Mouse (Mus musculus) hindbrain, embryonic 14.5 days (tissue): ENCODE results near the gene Pon2. TPM values are rescaled to one million over a fixed set of nuclear protein-coding genes. Genes with fewer than 3 reads are reported as not detected.
"Not testable (repeated sequence)": the region's sequence is repeated elsewhere in the genome, so short reads cannot be mapped to it uniquely, and the experiment has no call there.

ENCODE experiments used
- ATAC-seq: fragments of 200-750 bp; cut with Nextera tagmentation; 2 replicates; pipeline ENCODE4 v1.8.0; 2017; ENCODE audit warnings: moderate number of reproducible peaks, mild to moderate bottlenecking, moderate TSS enrichment, moderate library complexity; ENCODE audit not compliant: low FRiP score
- DNase-seq: peaks from one replicate; pipeline ENCODE4 v3.0.0-alpha.2; 2015; ENCODE audit warnings: low spot score
- H3K27ac ChIP-seq: fragments of 300-500 bp; sonication (generic); 2 replicates; pipeline ENCODE4 v1.5.1; 2014; ENCODE audit warnings: mild to moderate bottlenecking, moderate library complexity
- H3K27me3 ChIP-seq: fragments of 300-500 bp; sonication (generic); 2 replicates; pipeline ENCODE4 v1.6.1; 2014; ENCODE audit warnings: mild to moderate bottlenecking, low read length, mixed read lengths; ENCODE audit not compliant: control insufficient read depth, insufficient read depth
- H3K36me3 ChIP-seq: fragments of 300-500 bp; sonication (generic); replicated peaks from 2 replicates; pipeline ENCODE4 v1.6.1; 2014; ENCODE audit not compliant: control insufficient read depth, insufficient read depth
- H3K4me1 ChIP-seq: fragments of 300-500 bp; sonication (generic); replicated peaks from 2 replicates; pipeline ENCODE4 v1.6.1; 2014; ENCODE audit warnings: antibody characterized with exemption, low read length, mixed read lengths; ENCODE audit not compliant: control insufficient read depth, insufficient read depth
- H3K4me2 ChIP-seq: fragments of 300-500 bp; sonication (generic); replicated peaks from 2 replicates; pipeline ENCODE4 v1.6.1; 2014; ENCODE audit warnings: mild to moderate bottlenecking, moderate library complexity
- H3K4me3 ChIP-seq: fragments of 300-500 bp; sonication (generic); replicated peaks from 2 replicates; pipeline ENCODE4 v1.5.1; 2014; ENCODE audit warnings: mild to moderate bottlenecking, low read length
- H3K9ac ChIP-seq: fragments of 300-500 bp; sonication (generic); 2 replicates; pipeline ENCODE4 v1.6.1; 2014
- H3K9me3 ChIP-seq: fragments of 300-500 bp; sonication (generic); 2 replicates; pipeline ENCODE4 v1.6.1; 2016; ENCODE audit warnings: low read length; ENCODE audit not compliant: control insufficient read depth
- WGBS: fragments of 180-500 bp; shearing (Covaris S2); extraction: QIAGEN DNeasy Blood & Tissue Kit; methylation state at CpG from one replicate; pipeline ENCODE4 v1.1.7; 2014; 5-methylcytosine and 5-hydroxymethylcytosine counted together
- polyA plus RNA-seq: library from polyadenylated mRNA; unstranded; fragments of >200 nt; fragmentation: Nextera tagmentation; extraction: Ambion mirVana; gene quantifications from 2 replicates; pipeline ENCODE4 v1.2.1, GENCODE M21; 2014

The Pon2 gene
- 27.6 and 31.5 TPM in 2 replicates for polyA plus RNA-seq

- Histone ChIP-seq H3K36me3 (no peaks in the 10 kb centered on the region), H3K9ac (peak within 1 kb of the TSS; percentile 63), H3K9me3 (no peaks in the 10 kb centered on the region), H3K4me2 (peak within 1 kb of the TSS; percentile 98), H3K4me1 (no peaks in the 10 kb centered on the region; the same call in 1 of the 2 replicates), H3K27ac (peak within 1 kb of the TSS; percentile 77), H3K4me3 (peak within 1 kb of the TSS; percentile 58), H3K27me3 (peaks cover 7% of the 10 kb centered on the region; the same call in 1 of the 2 replicates)
- ATAC-seq (peak; percentile 93), DNase-seq (peak; percentile 68)
- under 1% methylated on average over 47 of the region's 47 CpGs for WGBS
Measured at GRCm38 (mm10) chr6:5298092-5298554, at the start of gene Pon2. Gene Pon2 (minus strand): TSS chr6:5298455.

GRCm38 (mm10) chr6:5344255-5344654, 46.0 kb upstream of the Pon2 start:
- Histone ChIP-seq H3K4me3 (no peak overlapping the region), H3K27ac (no peak overlapping the region), H3K27me3 (no peaks in the 10 kb centered on the region), H3K9ac (no peak overlapping the region), H3K36me3 (no peaks in the 10 kb centered on the region), H3K9me3 (no peaks in the 10 kb centered on the region), H3K4me1 (no peaks in the 10 kb centered on the region), H3K4me2 (no peak overlapping the region)
- 79% methylated on average over 6 of the region's 6 CpGs for WGBS
- DNase-seq (no peak), ATAC-seq (no peak)

GRCm38 (mm10) chr6:5339283-5339682, 41.0 kb upstream of the Pon2 start:
- not testable (repeated sequence) for H3K4me2 ChIP-seq, H3K4me1 ChIP-seq, H3K9ac ChIP-seq, H3K27me3 ChIP-seq, ATAC-seq, H3K27ac ChIP-seq, H3K4me3 ChIP-seq, H3K36me3 ChIP-seq, DNase-seq, H3K9me3 ChIP-seq
- WGBS, result 95% methylated on average over 1 of the region's 1 CpGs

- not testable (repeated sequence) for H3K27me3 ChIP-seq, H3K9me3 ChIP-seq, H3K27ac ChIP-seq, DNase-seq, H3K4me3 ChIP-seq, H3K4me1 ChIP-seq, H3K4me2 ChIP-seq, ATAC-seq, H3K36me3 ChIP-seq, H3K9ac ChIP-seq
- WGBS, result 91% methylated on average over 4 of the region's 4 CpGs
Measured at GRCm38 (mm10) chr6:5338781-5339180, 40.5 kb upstream of the Pon2 start.

DNA sequence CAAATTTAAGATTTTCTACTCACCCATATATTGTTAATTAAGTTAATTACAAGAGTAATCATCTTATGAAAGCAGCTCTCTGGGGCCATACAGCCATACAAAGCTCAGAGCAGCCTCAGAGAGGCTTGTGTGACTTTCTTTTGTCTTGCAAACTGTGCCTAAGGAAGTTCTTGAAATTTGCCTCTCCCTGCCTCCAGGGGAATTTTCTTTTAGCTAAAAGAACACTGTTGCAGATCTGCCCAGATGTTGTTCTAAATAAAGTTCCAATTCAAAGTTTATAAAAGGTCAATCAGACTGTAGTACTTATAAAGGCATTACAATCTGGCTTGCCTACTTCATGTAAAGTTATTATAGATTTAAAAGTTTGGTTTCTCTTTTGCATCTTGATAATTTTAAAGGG, 37.8 kb upstream of the Pon2 start:
- not testable (repeated sequence) for H3K4me3 ChIP-seq, H3K36me3 ChIP-seq, H3K4me2 ChIP-seq, ATAC-seq, H3K9me3 ChIP-seq, DNase-seq, H3K9ac ChIP-seq, H3K27ac ChIP-seq, H3K27me3 ChIP-seq, H3K4me1 ChIP-seq

DNA sequence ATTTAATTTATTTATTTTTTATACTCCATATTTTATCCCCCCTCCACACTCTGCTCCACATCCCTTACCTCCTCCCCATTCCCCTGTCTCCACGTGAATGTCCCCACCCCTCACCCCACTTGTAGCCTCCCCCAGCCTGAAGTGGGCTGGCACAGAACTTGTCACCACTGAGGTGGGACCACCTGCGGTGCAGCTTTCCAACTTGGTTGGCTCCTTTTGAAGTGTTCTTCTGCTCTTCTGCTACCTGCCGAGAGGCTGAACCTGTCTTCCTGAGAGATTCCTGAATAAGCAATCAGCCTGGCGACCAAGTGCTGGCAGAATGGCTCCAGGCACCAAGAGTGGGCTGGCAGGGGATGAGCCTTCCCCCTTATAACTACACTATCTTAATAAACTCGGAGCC, 35.8 kb upstream of the Pon2 start:
- WGBS, result 53% methylated on average over 5 of the region's 5 CpGs
- DNase-seq, result peak; percentile 14

GRCm38 (mm10) chr6:5332560-5333150, 34.4 kb upstream of the Pon2 start:
- Histone ChIP-seq H3K36me3 (no peaks in the 10 kb centered on the region), H3K4me3 (no peak overlapping the region), H3K9ac (no peak overlapping the region), H3K9me3 (no peaks in the 10 kb centered on the region), H3K4me2 (no peak overlapping the region), H3K4me1 (no peaks in the 10 kb centered on the region), H3K27me3 (no peaks in the 10 kb centered on the region), H3K27ac (no peak overlapping the region)
- WGBS, result 87% methylated on average over 3 of the region's 3 CpGs
- DNase-seq (peak; percentile 20), ATAC-seq (no peak)

More for the DNA sequence above, 35.8 kb upstream of the Pon2 start:
- Histone ChIP-seq H3K36me3 (no peaks in the 10 kb centered on the region), H3K27ac (no peak overlapping the region), H3K4me2 (no peak overlapping the region), H3K4me3 (no peak overlapping the region), H3K4me1 (no peaks in the 10 kb centered on the region), H3K27me3 (no peaks in the 10 kb centered on the region), H3K9ac (no peak overlapping the region), H3K9me3 (no peaks in the 10 kb centered on the region)
- ATAC-seq, result no peak

GRCm38 (mm10) chr6:5325122-5325521, 26.9 kb upstream of the Pon2 start:
- Histone ChIP-seq H3K4me3 (no peak overlapping the region), H3K27ac (no peak overlapping the region), H3K9ac (no peak overlapping the region), H3K27me3 (no peaks in the 10 kb centered on the region), H3K4me1 (no peaks in the 10 kb centered on the region), H3K4me2 (no peak overlapping the region), H3K36me3 (no peaks in the 10 kb centered on the region), H3K9me3 (no peaks in the 10 kb centered on the region)
- DNase-seq (no peak), ATAC-seq (no peak)
- WGBS, result 50% methylated on average over 2 of the region's 2 CpGs

DNA sequence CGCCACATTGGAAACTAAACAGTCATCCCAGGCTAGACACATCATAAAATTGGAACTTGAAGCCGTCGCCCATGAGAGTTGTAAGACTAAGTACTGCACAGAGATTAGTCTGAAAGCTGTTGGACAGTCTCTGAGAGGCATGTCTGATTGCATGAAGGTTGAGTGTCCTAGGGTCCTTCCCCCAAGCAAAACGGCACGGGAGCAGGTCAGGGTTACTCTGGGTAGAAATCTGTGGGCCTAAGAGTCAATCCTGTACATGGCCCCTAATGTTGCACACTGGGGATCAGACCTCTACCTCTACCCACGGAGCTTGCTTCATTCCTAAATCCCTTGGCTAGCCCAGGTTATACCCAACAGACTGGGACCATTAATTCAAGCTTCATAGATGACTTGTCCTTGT, 25.8 kb upstream of the Pon2 start:
- H3K36me3 ChIP-seq, H3K27me3 ChIP-seq, H3K9me3 ChIP-seq, H3K4me2 ChIP-seq, H3K4me3 ChIP-seq, H3K9ac ChIP-seq, H3K4me1 ChIP-seq, ATAC-seq, H3K27ac ChIP-seq: not testable (repeated sequence)
- DNase-seq, result peak; percentile 10
- 98% methylated on average over 6 of the region's 6 CpGs for whole genome bisulfite sequencing

DNA sequence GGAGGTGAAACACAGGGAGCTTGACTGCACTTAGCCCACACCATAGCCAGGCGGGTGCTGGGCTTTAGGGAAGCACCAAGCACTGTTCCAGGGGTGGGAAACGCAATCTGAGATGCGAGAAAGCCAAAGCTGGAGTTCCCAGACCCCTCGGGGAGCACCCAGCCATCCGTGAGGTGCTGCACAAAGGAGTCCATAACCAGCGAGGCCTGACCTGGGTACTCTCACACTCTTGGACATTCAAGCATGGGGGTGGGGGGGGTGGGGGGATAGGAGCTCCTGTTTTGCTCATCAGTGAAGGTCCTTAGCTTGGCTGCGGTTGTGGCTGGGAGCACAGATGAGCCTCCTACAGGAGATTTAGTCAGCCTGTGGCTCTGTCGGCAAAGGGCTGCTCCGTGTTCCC, 18.4 kb upstream of the Pon2 start:
- H3K4me3 ChIP-seq, result no peak overlapping the region
- no peaks in the 10 kb centered on the region for H3K9me3 ChIP-seq
- no peak overlapping the region for H3K27ac ChIP-seq
- no peaks in the 10 kb centered on the region for H3K4me1 ChIP-seq
- H3K4me2 ChIP-seq, result no peak overlapping the region
- WGBS, result 90% methylated on average over 9 of the region's 9 CpGs
- no peak overlapping the region for H3K9ac ChIP-seq
- no peaks in the 10 kb centered on the region for H3K36me3 ChIP-seq
- no peaks in the 10 kb centered on the region for H3K27me3 ChIP-seq
- ATAC-seq (no peak), DNase-seq (peak; percentile 2)
